Mouse (Mus musculus): ENCODE data around the gene Cnp. TPM values are rescaled to one million over a fixed set of nuclear protein-coding genes. Genes with fewer than 3 reads are reported as not detected.
"Not testable (repeated sequence)": the region's sequence is repeated elsewhere in the genome, so short reads cannot be mapped to it uniquely, and the experiment has no call there.

Gene Cnp
- polyA plus RNA-seq, 1 experiment from 2014 or later, result 23.7 TPM

DNA sequence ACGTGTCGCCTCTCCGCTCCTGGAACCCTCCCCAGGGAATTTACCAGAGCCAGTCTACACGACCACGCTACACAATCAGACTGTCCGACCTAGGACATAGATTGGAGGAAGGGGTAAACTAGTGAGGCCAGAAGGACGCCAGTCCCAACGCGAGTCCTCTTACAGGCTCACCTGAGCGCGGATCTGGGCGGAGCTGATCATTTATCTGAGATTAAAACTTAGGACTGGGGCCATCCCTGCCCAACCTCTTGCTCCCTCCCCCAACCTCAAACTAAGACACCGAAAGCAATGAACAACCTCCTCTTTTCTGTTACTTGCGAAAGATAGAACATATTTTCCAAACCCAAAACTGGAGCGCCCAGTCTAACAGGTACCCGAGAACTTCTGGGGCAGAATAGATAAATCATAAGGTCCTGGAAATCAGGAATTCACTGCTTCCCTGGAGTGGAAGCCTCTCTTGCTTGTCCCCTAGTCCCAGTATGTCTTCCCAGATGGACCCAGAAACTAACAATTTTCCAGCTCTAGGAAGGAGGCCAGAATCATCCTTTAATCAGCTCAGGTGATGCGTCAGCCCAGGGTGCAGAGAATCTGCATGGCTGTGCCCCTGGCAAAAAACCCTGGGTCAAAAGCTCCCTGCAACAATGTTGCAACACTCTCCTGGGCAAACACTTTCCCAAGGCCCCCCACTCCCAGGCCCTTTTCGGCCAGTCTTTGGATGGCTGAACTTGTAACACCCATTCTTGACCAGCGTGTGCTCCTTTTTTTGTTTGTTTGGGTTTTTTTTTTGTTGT lies 46.1 kb upstream of the Cnp start:
- Histone ChIP-seq H3K9me3 (replicated peaks; ENCODE audit: low read length) (no peaks in the 10 kb centered on the region), H3K4me3 (replicated peaks; ENCODE audit: low read depth, low read length) (peak overlapping the region; percentile 82), H3K9ac (ENCODE audit: low read depth, low read length) (peak overlapping the region; percentile 52), H3K4me2 (ENCODE audit: low read length) (peak overlapping the region; percentile 83), H3K27me3 (ENCODE audit: insufficient read depth, low read length) (no peaks in the 10 kb centered on the region), H3K36me3 (ENCODE audit: insufficient read depth, low read length) (0 out of 2 replicates have a peak, but pooled peaks cover 7% of the 10 kb centered on the region), H3K27ac (peak overlapping the region; percentile 47), H3K4me1 (replicated peaks; ENCODE audit: insufficient read depth, low read length) (peaks cover 22% of the 10 kb centered on the region)
- 24% methylated on average over 19 of the region's 19 CpGs for WGBS
- ATAC-seq (replicated peaks; ENCODE audit: low FRiP score, low read depth), result no peak
- no peak for TF ChIP-seq CTCF (IDR thresholded peaks at IDR 0.05; ENCODE audit: low read depth)
- no peak for DNase-seq (ENCODE audit: low spot score)

GRCm38 (mm10) chr11:100533871-100534270 lies 40.8 kb upstream of the Cnp start:
- Histone ChIP-seq H3K4me3 (replicated peaks; ENCODE audit: low read depth, low read length) (no peak overlapping the region), H3K9me3 (replicated peaks; ENCODE audit: low read length) (no peaks in the 10 kb centered on the region), H3K36me3 (ENCODE audit: insufficient read depth, low read length) (no peaks in the 10 kb centered on the region), H3K27ac (no peak overlapping the region), H3K9ac (ENCODE audit: low read depth, low read length) (no peak overlapping the region), H3K4me1 (replicated peaks; ENCODE audit: insufficient read depth, low read length) (no peaks in the 10 kb centered on the region), H3K27me3 (ENCODE audit: insufficient read depth, low read length) (no peaks in the 10 kb centered on the region), H3K4me2 (ENCODE audit: low read length) (no peak overlapping the region)
- no peak for TF ChIP-seq CTCF (IDR thresholded peaks at IDR 0.05; ENCODE audit: low read depth)
- DNase-seq (ENCODE audit: low spot score) (no peak), ATAC-seq (replicated peaks; ENCODE audit: low FRiP score, low read depth) (no peak)
- 83% methylated on average over 6 of the region's 6 CpGs for WGBS

GRCm38 (mm10) chr11:100534411-100534810 lies 40.3 kb upstream of the Cnp start:
- H3K9ac ChIP-seq (ENCODE audit: low read depth, low read length); ATAC-seq (replicated peaks; ENCODE audit: low FRiP score, low read depth); H3K4me3 ChIP-seq (replicated peaks; ENCODE audit: low read depth, low read length); H3K4me1 ChIP-seq (replicated peaks; ENCODE audit: insufficient read depth, low read length); H3K9me3 ChIP-seq (replicated peaks; ENCODE audit: low read length); H3K4me2 ChIP-seq (ENCODE audit: low read length); H3K27me3 ChIP-seq (ENCODE audit: insufficient read depth, low read length); H3K27ac ChIP-seq; DNase-seq (ENCODE audit: low spot score); H3K36me3 ChIP-seq (ENCODE audit: insufficient read depth, low read length): not testable (repeated sequence)
- WGBS, result 77% methylated on average over 2 of the region's 2 CpGs

DNA sequence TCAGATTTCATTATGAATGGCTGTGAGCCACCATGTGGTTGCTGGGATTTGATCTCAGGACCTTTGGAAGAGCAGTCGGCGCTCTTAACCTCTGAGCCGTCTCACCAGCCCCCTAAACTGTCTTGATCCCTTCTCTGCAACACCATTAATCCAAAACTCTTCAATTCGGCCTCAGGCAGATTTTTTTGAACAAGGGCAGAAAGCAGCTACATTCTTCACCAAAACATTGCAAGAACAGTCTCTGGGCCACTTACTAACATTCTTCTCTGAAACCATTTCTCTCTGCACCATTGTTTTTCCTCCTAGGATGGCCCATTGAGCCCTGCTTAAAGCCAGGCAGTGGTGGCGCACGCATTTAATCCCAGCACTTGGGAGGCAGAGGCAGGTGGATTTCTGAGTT lies 39.9 kb upstream of the Cnp start:
- 81% methylated on average over 6 of the region's 6 CpGs for WGBS
- not testable (repeated sequence) for ATAC-seq (replicated peaks; ENCODE audit: low FRiP score, low read depth); H3K27me3 ChIP-seq (ENCODE audit: insufficient read depth, low read length); H3K27ac ChIP-seq; H3K4me2 ChIP-seq (ENCODE audit: low read length); H3K4me1 ChIP-seq (replicated peaks; ENCODE audit: insufficient read depth, low read length); H3K9me3 ChIP-seq (replicated peaks; ENCODE audit: low read length); H3K36me3 ChIP-seq (ENCODE audit: insufficient read depth, low read length); H3K9ac ChIP-seq (ENCODE audit: low read depth, low read length); H3K4me3 ChIP-seq (replicated peaks; ENCODE audit: low read depth, low read length); DNase-seq (ENCODE audit: low spot score)

- ATAC-seq (replicated peaks; ENCODE audit: low FRiP score, low read depth), result no peak
- no peaks in the 10 kb centered on the region for H3K27me3 ChIP-seq (ENCODE audit: insufficient read depth, low read length)
- DNase-seq (ENCODE audit: low spot score), result no peak
- H3K4me1 ChIP-seq (replicated peaks; ENCODE audit: insufficient read depth, low read length), result no peaks in the 10 kb centered on the region
- no peak overlapping the region for H3K4me2 ChIP-seq (ENCODE audit: low read length)
- H3K4me3 ChIP-seq (replicated peaks; ENCODE audit: low read depth, low read length), result no peak overlapping the region
- H3K9me3 ChIP-seq (replicated peaks; ENCODE audit: low read length), result no peaks in the 10 kb centered on the region
- no peaks in the 10 kb centered on the region for H3K36me3 ChIP-seq (ENCODE audit: insufficient read depth, low read length)
- H3K9ac ChIP-seq (ENCODE audit: low read depth, low read length), result no peak overlapping the region
- WGBS, result 68% methylated on average over 1 of the region's 1 CpGs
- TF ChIP-seq CTCF (IDR thresholded peaks at IDR 0.05; ENCODE audit: low read depth), result no peak
- no peak overlapping the region for H3K27ac ChIP-seq
Observed at GRCm38 (mm10) chr11:100535996-100536395, 38.7 kb upstream of the Cnp start.

DNA sequence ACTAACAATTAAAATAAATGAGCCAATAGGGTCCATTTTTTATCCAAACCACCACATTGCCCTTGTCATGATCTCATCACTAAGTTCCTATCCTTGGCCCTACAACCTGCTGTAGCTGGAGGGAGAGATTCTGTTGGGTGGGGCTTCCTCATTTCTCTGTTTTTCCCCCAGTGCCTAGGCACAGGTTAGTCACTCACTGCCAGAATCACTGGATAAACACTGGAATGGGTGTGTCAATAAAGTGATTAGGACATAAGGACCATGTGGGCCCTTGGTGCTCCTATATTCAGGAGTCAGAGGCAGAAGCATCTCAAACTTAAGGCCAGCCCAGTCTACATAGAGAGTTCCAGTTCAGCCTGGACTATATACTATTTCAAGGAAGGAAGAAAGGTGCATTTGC lies 38.2 kb upstream of the Cnp start:
- ATAC-seq (replicated peaks; ENCODE audit: low FRiP score, low read depth) (no peak), DNase-seq (ENCODE audit: low spot score) (no peak)
- no peaks in the 10 kb centered on the region for H3K9me3 ChIP-seq (replicated peaks; ENCODE audit: low read length)
- no peak overlapping the region for H3K9ac ChIP-seq (ENCODE audit: low read depth, low read length)
- no peaks in the 10 kb centered on the region for H3K4me1 ChIP-seq (replicated peaks; ENCODE audit: insufficient read depth, low read length)
- H3K4me2 ChIP-seq (ENCODE audit: low read length), result no peak overlapping the region
- no peak overlapping the region for H3K4me3 ChIP-seq (replicated peaks; ENCODE audit: low read depth, low read length)
- TF ChIP-seq CTCF (IDR thresholded peaks at IDR 0.05; ENCODE audit: low read depth), result no peak
- no peaks in the 10 kb centered on the region for H3K36me3 ChIP-seq (ENCODE audit: insufficient read depth, low read length)
- no peak overlapping the region for H3K27ac ChIP-seq
- no peaks in the 10 kb centered on the region for H3K27me3 ChIP-seq (ENCODE audit: insufficient read depth, low read length)

- ATAC-seq (replicated peaks; ENCODE audit: low FRiP score, low read depth) (no peak), DNase-seq (ENCODE audit: low spot score) (no peak)
- Histone ChIP-seq H3K9me3 (replicated peaks; ENCODE audit: low read length) (no peaks in the 10 kb centered on the region), H3K27ac (no peak overlapping the region), H3K9ac (ENCODE audit: low read depth, low read length) (no peak overlapping the region), H3K27me3 (ENCODE audit: insufficient read depth, low read length) (no peaks in the 10 kb centered on the region), H3K4me1 (replicated peaks; ENCODE audit: insufficient read depth, low read length) (no peaks in the 10 kb centered on the region), H3K36me3 (ENCODE audit: insufficient read depth, low read length) (no peaks in the 10 kb centered on the region), H3K4me3 (replicated peaks; ENCODE audit: low read depth, low read length) (no peak overlapping the region), H3K4me2 (ENCODE audit: low read length) (no peak overlapping the region)
- TF ChIP-seq CTCF (IDR thresholded peaks at IDR 0.05; ENCODE audit: low read depth), result no peak
- 32% methylated on average over 6 of the region's 6 CpGs for WGBS
Observed at GRCm38 (mm10) chr11:100540966-100541365, 33.7 kb upstream of the Cnp start.

Data from kidney, postnatal 0 days (tissue).